Mouse (Mus musculus) C2C12 (cell line): ENCODE results near the gene Def6.

Experiments used
- CEBPB ChIP-seq: IDR thresholded peaks from one replicate; pipeline ENCODE4 v1.6.1; 2011; ENCODE audit warnings: low read depth, mild to moderate bottlenecking, control low read depth, moderate library complexity
- CTCF ChIP-seq: IDR thresholded peaks from one replicate; pipeline ENCODE4 v1.5.1; 2011; ENCODE audit not compliant: control insufficient read depth, insufficient read depth, insufficient read length
- FOSL1 ChIP-seq: IDR thresholded peaks from one replicate; pipeline ENCODE4 v1.8.0; 2011; ENCODE audit warnings: mild to moderate bottlenecking, low read length; ENCODE audit not compliant: poor library complexity, insufficient read depth, severe bottlenecking
- MAX ChIP-seq: IDR thresholded peaks from one replicate; pipeline ENCODE4 v1.6.1; 2011; ENCODE audit warnings: mild to moderate bottlenecking, control low read depth
- MYOD1 ChIP-seq: IDR thresholded peaks from one replicate; pipeline ENCODE4 v1.6.1; 2011; ENCODE audit warnings: low read depth; ENCODE audit not compliant: control insufficient read depth, insufficient read length
- MYOG ChIP-seq: IDR thresholded peaks from one replicate; pipeline ENCODE4 v1.6.1; 2011; ENCODE audit not compliant: control insufficient read depth, insufficient read length; ENCODE audit errors: extremely low read depth
- USF1 ChIP-seq: IDR thresholded peaks from one replicate; pipeline ENCODE4 v1.6.1; 2011; ENCODE audit warnings: low read depth, mild to moderate bottlenecking, control low read depth, moderate library complexity

DNA sequence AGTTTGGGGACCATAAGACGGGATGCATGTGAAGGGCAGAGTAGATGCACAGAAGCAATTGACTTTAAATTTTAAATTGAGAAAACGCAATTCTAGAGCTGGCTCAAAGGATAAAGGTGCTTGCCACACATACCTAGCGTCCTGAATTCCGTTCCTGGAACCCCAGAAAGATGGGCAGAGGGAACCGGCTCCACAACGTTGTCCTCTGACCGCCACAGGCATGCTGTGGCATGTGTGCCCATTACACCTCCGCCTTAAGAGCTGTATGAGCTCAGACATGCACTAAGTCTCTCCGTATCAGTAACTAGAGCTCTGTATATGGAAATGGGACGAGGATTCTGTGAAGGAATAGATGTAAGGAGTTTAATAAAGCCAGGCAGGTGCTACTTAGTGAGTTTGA is 17.0 kb downstream of the Def6 start:
- TF ChIP-seq CTCF (no peak), CEBPB (no peak), MYOD1 (no peak), USF1 (no peak), MAX (no peak), FOSL1 (no peak), MYOG (no peak)
